Comparison of ENCODE assay signal across 8 mouse cellular contexts in the genomic region with DNA sequence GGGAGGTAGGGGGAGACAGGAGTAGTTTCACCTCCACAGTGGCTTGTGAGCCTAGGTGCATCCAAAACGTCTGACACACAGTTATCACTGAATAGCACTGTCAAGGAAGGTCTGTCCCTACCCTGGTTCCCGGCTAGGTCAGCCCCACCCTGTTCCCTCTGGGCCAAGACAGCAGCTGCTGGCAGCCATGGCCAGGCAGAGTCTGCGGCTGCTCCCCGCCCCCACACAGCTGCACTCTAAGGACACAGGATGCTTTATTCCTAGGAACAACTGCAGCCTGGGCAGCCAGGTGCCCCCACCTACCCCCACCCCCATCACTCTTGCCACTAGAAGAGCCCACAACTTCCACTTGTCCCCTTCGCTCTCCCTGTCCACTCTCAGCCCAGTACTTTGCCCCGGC.
A peak's percentile ranks its signal among the peaks of the same experiment; 100 is the strongest.
DNase-seq lines count a peak whose midpoint lies in the region; ATAC-seq lines count a peak whose summit lies in the region.
"Had no signal": no experiment of that assay in that cellular context is flagged by ENCODE, and none has a peak within 500 bp of the region (broad histone marks: within the 10 kb centered on the region; RNA-seq: fewer than 3 reads in every experiment).

No protein-coding gene starts in this region.

- H3K36me3 ChIP-seq in embryonic facial prominence, embryonic 14.5 days (ENCODE audit: control insufficient read depth, insufficient read depth, low read length): peaks cover 70% of the 10 kb centered on the region
- peaks cover 36% of the 10 kb centered on the region for H3K36me3 ChIP-seq in heart, embryonic 15.5 days
- peaks cover 29% of the 10 kb centered on the region for H3K36me3 ChIP-seq in limb, embryonic 11.5 days (ENCODE audit: control insufficient read depth, insufficient read depth, low read length)
- H3K36me3 ChIP-seq in neural tube, embryonic 12.5 days: peaks cover 54% of the 10 kb centered on the region

- peak overlapping the region; percentile 39 for H3K27ac ChIP-seq in embryonic facial prominence, embryonic 14.5 days (replicated peaks; ENCODE audit: low read depth, low read length)
- H3K27ac ChIP-seq in heart, embryonic 15.5 days: no peak overlapping the region
- H3K27ac ChIP-seq in limb, embryonic 11.5 days (replicated peaks; ENCODE audit: low read depth, low read length): peak overlapping the region; percentile 49; the same call in 1 of the 2 replicates
- peak overlapping the region; percentile 69 for H3K27ac ChIP-seq in neural tube, embryonic 12.5 days
- H3K27ac ChIP-seq: macrophage had no signal

- H3K4me3 ChIP-seq in embryonic facial prominence, embryonic 14.5 days (ENCODE audit: low read depth, low read length): no peak overlapping the region
- no peak overlapping the region for H3K4me3 ChIP-seq in heart, embryonic 15.5 days
- H3K4me3 ChIP-seq in limb, embryonic 11.5 days (ENCODE audit: low read depth, low read length): no peak overlapping the region
- no peak overlapping the region for H3K4me3 ChIP-seq in neural tube, embryonic 12.5 days

- peaks cover 30% of the 10 kb centered on the region for H3K4me1 ChIP-seq in embryonic facial prominence, embryonic 14.5 days (ENCODE audit: control insufficient read depth, insufficient read depth, low read length)
- peaks cover 41% of the 10 kb centered on the region for H3K4me1 ChIP-seq in heart, embryonic 15.5 days (replicated peaks)
- H3K4me1 ChIP-seq in limb, embryonic 11.5 days (ENCODE audit: control insufficient read depth, insufficient read depth, low read length): peaks cover 35% of the 10 kb centered on the region
- H3K4me1 ChIP-seq in neural tube, embryonic 12.5 days: peaks cover 46% of the 10 kb centered on the region

- 44% methylated on average over 5 of the region's 6 CpGs for WGBS in embryonic facial prominence, embryonic 14.5 days
- 51% methylated on average over 6 of the region's 6 CpGs for WGBS in heart, embryonic 15.5 days
- WGBS in limb, embryonic 11.5 days: 48% methylated on average over 6 of the region's 6 CpGs
- 37% methylated on average over 6 of the region's 6 CpGs for WGBS in neural tube, embryonic 12.5 days

- H3K27me3 ChIP-seq in embryonic facial prominence, embryonic 14.5 days (replicated peaks; ENCODE audit: control insufficient read depth, insufficient read depth, low read length): no peaks in the 10 kb centered on the region
- no peaks in the 10 kb centered on the region for H3K27me3 ChIP-seq in heart, embryonic 15.5 days
- H3K27me3 ChIP-seq in limb, embryonic 11.5 days (ENCODE audit: control insufficient read depth, insufficient read depth, low read length): no peaks in the 10 kb centered on the region
- no peaks in the 10 kb centered on the region for H3K27me3 ChIP-seq in neural tube, embryonic 12.5 days (replicated peaks)

- no peaks in the 10 kb centered on the region for H3K9me3 ChIP-seq in embryonic facial prominence, embryonic 14.5 days (ENCODE audit: control insufficient read depth, low read length)
- no peaks in the 10 kb centered on the region for H3K9me3 ChIP-seq in heart, embryonic 15.5 days (replicated peaks)
- H3K9me3 ChIP-seq in limb, embryonic 11.5 days (ENCODE audit: control insufficient read depth, low read length): no peaks in the 10 kb centered on the region
- H3K9me3 ChIP-seq in neural tube, embryonic 12.5 days: no peaks in the 10 kb centered on the region

- peak; percentile 45 for DNase-seq in thymus, postnatal 4 days
- no peak for DNase-seq in thymus, postnatal 10 days (ENCODE audit: low spot score in 2 of 2)
- peak; percentile 80 for DNase-seq in embryonic facial prominence, embryonic 14.5 days (ENCODE audit: low spot score)
- peak; percentile 62 for DNase-seq in limb, embryonic 11.5 days (ENCODE audit: low spot score)
- DNase-seq in spleen, postnatal 36 days (ENCODE audit: low spot score in 2 of 2): no peak

- no peak overlapping the region for H3K4me2 ChIP-seq in embryonic facial prominence, embryonic 14.5 days (ENCODE audit: low read depth, low read length)
- no peak overlapping the region for H3K4me2 ChIP-seq in heart, embryonic 15.5 days
- no peak overlapping the region for H3K4me2 ChIP-seq in limb, embryonic 11.5 days (ENCODE audit: low read depth, severe bottlenecking)
- H3K4me2 ChIP-seq in neural tube, embryonic 12.5 days (replicated peaks): peak overlapping the region; percentile 25

- peak overlapping the region; percentile 14; the same call in 1 of the 2 replicates for H3K9ac ChIP-seq in embryonic facial prominence, embryonic 14.5 days (ENCODE audit: low read depth, low read length)
- no peak overlapping the region for H3K9ac ChIP-seq in heart, embryonic 15.5 days
- H3K9ac ChIP-seq in limb, embryonic 11.5 days (ENCODE audit: low read length): no peak overlapping the region
- H3K9ac ChIP-seq in neural tube, embryonic 12.5 days: no peak overlapping the region

- peak; percentile 70 for ATAC-seq in embryonic facial prominence, embryonic 14.5 days (ENCODE audit: low read depth)
- peak; percentile 45; the same call in 1 of the 2 replicates for ATAC-seq in heart, embryonic 15.5 days (replicated peaks; ENCODE audit: insufficient number of reproducible peaks, insufficient read depth, low FRiP score, low read depth)
- ATAC-seq in limb, embryonic 11.5 days (ENCODE audit: insufficient number of reproducible peaks, low FRiP score, low TSS enrichment, low read depth): peak; percentile 45; the same call in 1 of the 2 replicates
- peak; percentile 78 for ATAC-seq in neural tube, embryonic 12.5 days (ENCODE audit: low FRiP score, low read depth)

Comparison
In these comparisons a context has a peak if more than half of its experiments do, and no peak if none do; other contexts are left out.
1. DNase-seq: peak in thymus, postnatal 4 days (single experiment), embryonic facial prominence, embryonic 14.5 days (single experiment) and limb, embryonic 11.5 days (single experiment); none in thymus, postnatal 10 days (0 of 2) and spleen, postnatal 36 days (0 of 2).
2. Peak in every context shown above with its lines, with median percentiles within 50 percentile points of each other: ATAC-seq.